Mouse (Mus musculus) left cerebral cortex, adult 11 months (tissue): ENCODE data around the gene Ins2.

ENCODE experiments used
- DNase-seq: peaks from one replicate; pipeline ENCODE4 v3.0.0; 2022; ENCODE audit warnings: low spot score

Ins2 gene

GRCm38 (mm10) chr7:142663931-142664421 lies 79.2 kb downstream of the Ins2 start:
- no peak for DNase-seq

- no peak for DNase-seq
Measured at GRCm38 (mm10) chr7:142663151-142663550, 80.0 kb downstream of the Ins2 start.

GRCm38 (mm10) chr7:142661811-142662210 lies 81.4 kb downstream of the Ins2 start:
- no peak for DNase-seq

- no peak for DNase-seq
Measured at GRCm38 (mm10) chr7:142661046-142661445, 82.1 kb downstream of the Ins2 start.

GRCm38 (mm10) chr7:142660651-142660945 lies 82.6 kb downstream of the Ins2 start:
- DNase-seq: no peak

- no peak for DNase-seq
Measured at GRCm38 (mm10) chr7:142659767-142660650, 83.2 kb downstream of the Ins2 start.

- DNase-seq: no peak
Measured at GRCm38 (mm10) chr7:142659181-142659681, 84.0 kb downstream of the Ins2 start.

- no peak for DNase-seq
Measured at GRCm38 (mm10) chr7:142658681-142659180, 84.5 kb downstream of the Ins2 start.

GRCm38 (mm10) chr7:142657821-142658614 lies 85.2 kb downstream of the Ins2 start:
- DNase-seq: no peak

- DNase-seq: no peak
Measured at GRCm38 (mm10) chr7:142657341-142657791, 85.8 kb downstream of the Ins2 start.

GRCm38 (mm10) chr7:142656055-142656454 lies 87.1 kb downstream of the Ins2 start:
- DNase-seq: no peak

GRCm38 (mm10) chr7:142655633-142656032 lies 87.5 kb downstream of the Ins2 start:
- no peak for DNase-seq

GRCm38 (mm10) chr7:142653726-142654125 lies 89.5 kb downstream of the Ins2 start:
- DNase-seq: no peak

GRCm38 (mm10) chr7:142646676-142647075 lies 96.5 kb downstream of the Ins2 start:
- DNase-seq: no peak

- DNase-seq: no peak
Measured at GRCm38 (mm10) chr7:142645045-142645444, 98.1 kb downstream of the Ins2 start.

- DNase-seq: no peak
Measured at GRCm38 (mm10) chr7:142636178-142636577, 107.0 kb downstream of the Ins2 start.

GRCm38 (mm10) chr7:142630691-142631090 lies 112.5 kb downstream of the Ins2 start:
- DNase-seq: no peak

GRCm38 (mm10) chr7:142629806-142630205 lies 113.4 kb downstream of the Ins2 start:
- no peak for DNase-seq
